Mouse (Mus musculus) heart, embryonic 14.5 days (tissue): ENCODE data around the gene Fktn. TPM values are rescaled to one million over a fixed set of nuclear protein-coding genes. Genes with fewer than 3 reads are reported as not detected.
A peak's percentile ranks its signal among the peaks of the same experiment; 100 is the strongest.
"Not testable (repeated sequence)": the region's sequence is repeated elsewhere in the genome, so short reads cannot be mapped to it uniquely, and the experiment has no call there.

Experiments used
- ATAC-seq: fragments of 200-750 bp; cut with Nextera tagmentation; 2 replicates; pipeline ENCODE4 v1.8.0; 2017; ENCODE audit warnings: low read depth, moderate TSS enrichment; ENCODE audit not compliant: insufficient number of reproducible peaks, insufficient read depth, low FRiP score
- H3K27ac ChIP-seq, 2 experiments: fragments of 200-500 bp in 1 of 2; fragments of 300-500 bp in 1 of 2; sonication (generic) in 1 of 2; replicated peaks in 1 of 2; 2 replicates each; pipeline ENCODE4 v1.5.1; 2012 to 2014; ENCODE audit warnings: low read depth in 2 of 2, low read length in 2 of 2, control low read depth in 1 of 2, mild to moderate bottlenecking in 1 of 2, mixed read lengths in 1 of 2; ENCODE audit not compliant: control insufficient read depth in 1 of 2, insufficient read depth in 1 of 2
- H3K27me3 ChIP-seq: fragments of 300-500 bp; sonication (generic); 2 replicates; pipeline ENCODE4 v1.6.1; 2014; ENCODE audit warnings: mild to moderate bottlenecking, low read length, control low read depth; ENCODE audit not compliant: control insufficient read depth, insufficient read depth
- H3K36me3 ChIP-seq: fragments of 300-500 bp; sonication (generic); 2 replicates; pipeline ENCODE4 v1.6.1; 2014; ENCODE audit warnings: mild to moderate bottlenecking, control low read depth, low read length, mixed read lengths; ENCODE audit not compliant: control insufficient read depth, insufficient read depth
- H3K4me1 ChIP-seq, 2 experiments: fragments of 200-500 bp in 1 of 2; fragments of 300-500 bp in 1 of 2; sonication (generic) in 1 of 2; 2 replicates each; pipeline ENCODE4 v1.6.1; 2012 to 2014; ENCODE audit warnings: low read length in 2 of 2, control low read depth in 1 of 2, mixed read lengths in 1 of 2; ENCODE audit not compliant: control insufficient read depth in 2 of 2, insufficient read depth in 2 of 2
- H3K4me2 ChIP-seq: fragments of 300-500 bp; sonication (generic); 2 replicates; pipeline ENCODE4 v1.6.1; 2014; ENCODE audit warnings: mild to moderate bottlenecking, low read length
- H3K4me3 ChIP-seq, 2 experiments: fragments of 200-500 bp in 1 of 2; fragments of 300-500 bp in 1 of 2; sonication (generic) in 1 of 2; 2 replicates each; pipeline ENCODE4 v1.5.1; 2012 to 2014; ENCODE audit warnings: low read length in 2 of 2, mild to moderate bottlenecking in 2 of 2, control low read depth in 1 of 2, low read depth in 1 of 2, moderate library complexity in 1 of 2; ENCODE audit not compliant: control insufficient read depth in 1 of 2, insufficient read depth in 1 of 2
- H3K9ac ChIP-seq: fragments of 300-500 bp; sonication (generic); 2 replicates; pipeline ENCODE4 v1.6.1; 2014; ENCODE audit warnings: mild to moderate bottlenecking, low read length
- H3K9me3 ChIP-seq: fragments of 300-500 bp; sonication (generic); 2 replicates; pipeline ENCODE4 v1.6.1; 2016; ENCODE audit warnings: low read length, control low read depth; ENCODE audit not compliant: control insufficient read depth
- WGBS: fragments of 180-500 bp; shearing (Covaris S2); extraction: QIAGEN DNeasy Blood & Tissue Kit; methylation state at CpG from one replicate; pipeline ENCODE4 v1.1.7; 2014; 5-methylcytosine and 5-hydroxymethylcytosine counted together
- polyA plus RNA-seq: library from polyadenylated mRNA; unstranded; fragments of >200 nt; fragmentation: Nextera tagmentation; extraction: Ambion mirVana; gene quantifications from 2 replicates; pipeline ENCODE4 v1.2.1, GENCODE M21; 2014

The Fktn gene
- polyA plus RNA-seq, 1 experiment from 2014 or later = 16.9 TPM

DNA sequence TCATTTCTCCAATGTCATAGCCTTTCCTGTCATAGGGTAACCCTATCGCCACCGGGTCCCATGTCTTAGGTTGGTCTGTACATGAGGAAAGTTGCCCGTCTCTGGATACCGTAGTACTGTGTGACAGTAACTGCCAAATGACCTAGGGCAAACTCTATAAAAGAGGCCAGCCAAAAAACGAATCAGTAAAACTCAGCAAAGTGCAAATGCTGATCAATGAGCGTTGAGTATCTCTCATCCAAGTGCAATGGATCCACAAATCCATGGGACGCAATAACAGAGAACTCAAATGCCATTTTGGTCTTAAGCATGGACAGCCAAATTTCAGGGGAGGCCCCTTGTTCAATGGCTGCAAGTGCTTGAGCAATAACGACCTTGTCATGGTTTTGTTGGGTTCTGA, 89.9 kb downstream of the Fktn start:
- not testable (repeated sequence) for H3K27ac ChIP-seq, H3K4me2 ChIP-seq, ATAC-seq, H3K36me3 ChIP-seq, H3K9ac ChIP-seq, H3K9me3 ChIP-seq, H3K27me3 ChIP-seq, H3K4me3 ChIP-seq
- peaks cover 12 to 14% of the 10 kb centered on the region in 2 experiments for H3K4me1 ChIP-seq
- WGBS = 91% methylated on average over 7 of the region's 8 CpGs

DNA sequence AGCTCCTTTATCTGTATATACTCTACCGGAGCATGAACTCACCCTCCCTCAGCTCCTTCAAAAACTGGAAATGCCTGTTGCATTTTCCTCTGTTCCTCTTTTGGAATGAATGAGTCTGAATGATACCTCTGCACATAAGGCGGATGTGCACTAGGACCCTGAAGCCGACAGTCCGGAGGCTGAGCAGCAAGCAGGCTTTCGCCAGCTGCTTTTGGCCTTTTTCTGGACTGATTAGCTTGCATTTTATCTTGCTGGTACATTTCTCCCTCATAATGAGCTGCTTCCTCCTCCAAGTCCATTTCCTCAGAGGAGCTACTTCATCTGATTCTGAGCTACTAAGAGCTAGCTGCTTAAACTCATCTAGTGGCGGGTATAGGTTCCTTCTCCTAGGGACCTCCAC, 92.6 kb downstream of the Fktn start:
- H3K27me3 ChIP-seq, H3K9me3 ChIP-seq, H3K36me3 ChIP-seq, H3K4me3 ChIP-seq, H3K27ac ChIP-seq, H3K4me1 ChIP-seq, ATAC-seq, H3K4me2 ChIP-seq, H3K9ac ChIP-seq: not testable (repeated sequence)
- WGBS = 80% methylated on average over 6 of the region's 6 CpGs

DNA sequence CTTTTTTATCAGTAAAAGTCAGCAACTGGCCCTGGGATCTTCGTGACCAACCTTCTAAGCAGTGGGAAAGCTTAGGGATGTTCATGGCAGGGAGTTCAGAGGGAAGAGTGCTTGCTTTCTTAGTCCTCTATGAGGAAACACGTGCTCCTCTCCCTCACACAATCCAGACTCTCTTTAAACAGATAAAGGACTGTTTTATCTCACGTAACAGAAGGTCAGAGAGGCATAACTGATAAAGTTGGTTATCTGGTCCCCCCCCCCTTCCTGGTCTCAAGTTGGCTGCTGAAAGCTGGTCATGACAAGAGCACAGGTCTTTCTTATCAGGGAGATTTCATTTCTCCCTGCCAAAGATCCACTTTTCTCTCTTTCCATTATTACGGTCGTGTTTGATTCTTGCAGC, 104.5 kb downstream of the Fktn start:
- no peak for ATAC-seq
- H3K36me3 ChIP-seq = no peaks in the 10 kb centered on the region
- H3K27me3 ChIP-seq = no peaks in the 10 kb centered on the region
- H3K4me1 ChIP-seq = peaks cover 0 to 4% of the 10 kb centered on the region in 2 experiments; a peak in 1 of 4 replicates
- 19% methylated on average over 5 of the region's 5 CpGs for WGBS
- no peak overlapping the region for H3K9ac ChIP-seq
- no peaks in the 10 kb centered on the region for H3K9me3 ChIP-seq
- no peak overlapping the region for H3K4me3 ChIP-seq
- no peak overlapping the region for H3K4me2 ChIP-seq
- no peak overlapping the region for H3K27ac ChIP-seq

DNA sequence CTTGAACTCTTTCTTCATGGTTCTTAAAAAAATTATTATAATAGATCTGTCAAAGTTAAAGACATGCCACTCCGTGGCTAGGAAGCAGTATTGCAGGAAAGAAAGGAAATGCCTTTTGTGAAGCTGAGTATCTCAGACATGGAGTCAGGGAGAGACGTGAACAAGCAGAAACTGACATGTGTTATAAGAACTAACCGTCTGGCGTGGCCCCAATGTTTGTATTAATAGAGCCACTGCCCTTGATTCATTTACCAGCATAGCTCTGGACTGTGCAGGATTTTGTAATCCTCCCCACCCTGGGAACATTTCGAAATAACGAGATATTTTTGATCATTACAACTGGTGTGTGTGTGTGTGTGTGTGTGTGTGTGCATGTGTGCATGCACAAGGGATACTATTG, 109.9 kb downstream of the Fktn start:
- WGBS = 54% methylated on average over 6 of the region's 6 CpGs
- Histone ChIP-seq H3K9me3 (no peaks in the 10 kb centered on the region), H3K9ac (no peak overlapping the region), H3K4me3 (no peak overlapping the region), H3K27ac (no peak overlapping the region), H3K27me3 (no peaks in the 10 kb centered on the region), H3K4me1 (no peaks in the 10 kb centered on the region; a peak in 1 of 4 replicates), H3K4me2 (no peak overlapping the region), H3K36me3 (no peaks in the 10 kb centered on the region)
- ATAC-seq = no peak

DNA sequence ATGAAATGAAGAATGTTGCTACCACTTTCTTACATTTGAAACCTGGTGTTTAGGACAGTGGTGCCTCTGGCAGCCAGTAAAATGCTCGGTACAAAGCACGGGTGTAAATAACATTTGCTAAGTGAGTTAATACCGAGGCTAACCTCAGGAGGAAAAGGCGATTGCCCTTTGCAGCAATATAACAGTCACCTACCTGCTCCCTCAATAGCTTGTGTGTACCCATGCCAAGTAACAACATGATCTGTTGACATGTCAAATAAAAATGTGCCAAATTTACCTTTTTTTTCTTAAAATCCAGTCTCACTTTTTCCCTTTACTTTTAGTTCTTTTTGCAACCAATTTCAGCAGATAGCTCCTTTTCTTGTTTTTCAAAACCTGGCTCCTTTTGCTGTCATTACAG, 111.0 kb downstream of the Fktn start:
- H3K9me3 ChIP-seq = no peaks in the 10 kb centered on the region
- H3K27ac ChIP-seq = no peak overlapping the region
- no peaks in the 10 kb centered on the region for H3K36me3 ChIP-seq
- ATAC-seq = no peak
- no peak overlapping the region for H3K4me2 ChIP-seq
- H3K27me3 ChIP-seq = no peaks in the 10 kb centered on the region
- no peak overlapping the region for H3K4me3 ChIP-seq
- WGBS = 63% methylated on average over 4 of the region's 4 CpGs
- peaks cover 0 to 3% of the 10 kb centered on the region in 2 experiments; a peak in 2 of 4 replicates for H3K4me1 ChIP-seq
- H3K9ac ChIP-seq = no peak overlapping the region

DNA sequence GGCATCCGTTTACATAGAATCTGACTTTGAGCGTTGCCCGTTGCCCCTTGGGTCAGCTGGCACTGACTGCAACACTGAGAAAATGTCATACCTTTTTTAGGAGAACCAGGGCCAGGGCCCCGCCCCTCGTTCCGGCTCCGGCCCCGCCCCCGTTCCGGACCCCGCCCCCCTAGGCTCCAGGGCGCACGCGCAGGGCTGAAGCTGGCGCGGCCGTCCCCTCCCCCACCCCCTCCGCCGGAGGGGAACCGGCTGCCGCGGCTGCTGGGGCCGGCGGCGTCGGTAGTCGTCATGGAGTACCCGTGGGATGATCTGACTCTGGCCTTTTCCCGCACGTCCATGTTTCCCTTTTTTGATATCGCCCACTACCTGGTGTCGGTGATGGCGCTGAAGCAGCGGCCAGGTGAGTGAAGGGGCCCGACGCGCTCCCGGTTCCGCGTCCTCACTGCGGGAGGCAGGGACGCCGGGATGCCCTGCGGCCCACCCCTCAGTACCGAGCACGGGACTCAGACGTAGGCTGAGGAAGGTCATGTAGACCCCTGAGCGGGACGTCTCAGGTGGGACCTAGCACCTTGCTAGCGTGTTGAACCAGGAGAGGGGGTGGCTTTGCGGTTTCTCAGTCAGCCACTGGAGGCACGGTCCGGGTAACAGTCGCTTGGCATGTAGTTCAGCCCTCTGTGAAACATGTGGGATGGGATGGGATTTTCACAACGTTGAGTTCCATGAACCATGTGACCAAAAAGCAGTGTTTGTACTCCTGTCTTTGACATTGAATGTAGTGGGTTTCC, 112.2 kb downstream of the Fktn start, which contains the start of gene Tmem38b:
Gene Tmem38b (plus strand): TSS at position 225 of the 785 bp plus-strand sequence.
- H3K36me3 ChIP-seq = no peaks in the 10 kb centered on the region
- H3K4me3 ChIP-seq = peak within 1 kb of the TSS; percentile 89 to 94
- H3K4me2 ChIP-seq = peak within 1 kb of the TSS; percentile 88
- H3K27ac ChIP-seq = peak within 1 kb of the TSS; percentile 6 to 48; a peak in 1 of 4 replicates
- no peaks in the 10 kb centered on the region for H3K27me3 ChIP-seq
- WGBS = under 1% methylated on average over 54 of the region's 55 CpGs
- peak within 1 kb of the TSS; percentile 84 for H3K9ac ChIP-seq
- ATAC-seq = peak; percentile 87
- peaks cover 0 to 3% of the 10 kb centered on the region in 2 experiments; a peak in 2 of 4 replicates for H3K4me1 ChIP-seq
- H3K9me3 ChIP-seq = no peaks in the 10 kb centered on the region

DNA sequence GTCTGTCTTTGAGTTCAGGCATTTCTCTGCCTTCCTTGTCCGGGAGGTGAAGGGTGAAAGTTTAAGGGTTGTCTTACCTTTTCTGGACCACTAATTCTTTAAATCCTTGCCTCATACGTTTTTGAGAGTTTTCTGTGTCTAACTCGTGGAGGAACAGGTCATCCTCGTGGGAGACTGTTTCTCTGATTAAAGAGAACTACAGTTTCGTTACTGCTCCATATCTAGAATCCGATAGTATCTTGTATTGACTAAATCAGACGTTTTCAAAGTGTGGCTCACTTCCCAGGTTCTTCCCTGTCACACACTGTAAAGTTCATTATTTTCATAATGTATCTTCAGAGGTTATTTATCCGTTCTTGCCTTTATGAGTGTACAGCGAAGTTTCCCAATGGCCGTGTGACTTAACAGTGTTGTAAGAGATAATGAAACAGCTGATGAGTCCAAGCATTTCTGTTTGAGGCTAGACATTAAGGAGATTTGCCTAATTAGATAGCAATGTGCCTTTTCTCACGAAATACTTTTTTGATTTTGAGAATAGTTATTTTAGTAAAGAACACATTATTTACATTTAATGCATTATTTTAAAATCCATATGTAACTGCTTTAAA, 112.9 kb downstream of the Fktn start:
- H3K36me3 ChIP-seq = no peaks in the 10 kb centered on the region
- H3K9ac ChIP-seq = peak overlapping the region; percentile 84
- 4% methylated on average over 11 of the region's 11 CpGs for WGBS
- H3K27ac ChIP-seq = peak overlapping the region in 1 of 2 experiments; percentile 48; a peak in 1 of 4 replicates
- no peak for ATAC-seq
- no peaks in the 10 kb centered on the region for H3K9me3 ChIP-seq
- H3K4me3 ChIP-seq = peak overlapping the region; percentile 89 to 94; a peak in 3 of 4 replicates
- no peaks in the 10 kb centered on the region for H3K27me3 ChIP-seq
- peaks cover 0 to 3% of the 10 kb centered on the region in 2 experiments; a peak in 2 of 4 replicates for H3K4me1 ChIP-seq
- H3K4me2 ChIP-seq = peak overlapping the region; percentile 88
